Mouse (Mus musculus) left cerebral cortex, postnatal 25 days (tissue): Measurements from ENCODE around the gene Dna2. TPM values are rescaled to one million over a fixed set of nuclear protein-coding genes. Genes with fewer than 3 reads are reported as not detected.

Experiments
- total RNA-seq, 2 experiments: library from RNA; stranded (reverse); gene quantifications; 2 replicates each; pipeline ENCODE4 v1.2.3; 2021

The Dna2 gene
- total RNA-seq, 2 experiments from 2014 or later, result 1.7 to 1.9 TPM

Other genes starting within 250 kb of the Dna2 start
- 1 to 10 TPM; 4.8 to 6.9 TPM for gene Stox1, start 220.9 kb upstream of the Dna2 start, total RNA-seq
- 10 to 100 TPM; 53.5 to 55.1 TPM for gene Ccar1, start 154.7 kb upstream of the Dna2 start, total RNA-seq
- 10 to 100 TPM; 21.1 to 26.0 TPM for gene Tet1, start 38.0 kb upstream of the Dna2 start, total RNA-seq
- 10 to 100 TPM; 37.4 to 41.9 TPM for gene Slc25a16, start 26.4 kb upstream of the Dna2 start, total RNA-seq
- gene Rufy2, start 33.2 kb downstream of the Dna2 start, total RNA-seq, result 10 to 100 TPM; 79.0 to 84.4 TPM
- gene Hnrnph3, start 77.2 kb downstream of the Dna2 start, total RNA-seq, result 10 to 100 TPM; 46.3 to 52.0 TPM
- 1 to 10 TPM; 2.1 to 2.4 TPM for gene Pbld2, start 77.3 kb downstream of the Dna2 start, total RNA-seq
- under 1 TPM; 0.46 to 0.78 TPM for gene Pbld1, start 113.1 kb downstream of the Dna2 start, total RNA-seq
- 1 to 10 TPM; 2.9 to 4.1 TPM for gene Atoh7, start 152.6 kb downstream of the Dna2 start, total RNA-seq